Mouse (Mus musculus): ENCODE data around the gene Stac3. TPM values are rescaled to one million over a fixed set of nuclear protein-coding genes. Genes with fewer than 3 reads are reported as not detected.
A peak's percentile ranks its signal among the peaks of the same experiment; 100 is the strongest.

The Stac3 gene
- total and polyA plus RNA-seq, 3 experiments = 0.93 to 2.5 (median 1.8) TPM

DNA sequence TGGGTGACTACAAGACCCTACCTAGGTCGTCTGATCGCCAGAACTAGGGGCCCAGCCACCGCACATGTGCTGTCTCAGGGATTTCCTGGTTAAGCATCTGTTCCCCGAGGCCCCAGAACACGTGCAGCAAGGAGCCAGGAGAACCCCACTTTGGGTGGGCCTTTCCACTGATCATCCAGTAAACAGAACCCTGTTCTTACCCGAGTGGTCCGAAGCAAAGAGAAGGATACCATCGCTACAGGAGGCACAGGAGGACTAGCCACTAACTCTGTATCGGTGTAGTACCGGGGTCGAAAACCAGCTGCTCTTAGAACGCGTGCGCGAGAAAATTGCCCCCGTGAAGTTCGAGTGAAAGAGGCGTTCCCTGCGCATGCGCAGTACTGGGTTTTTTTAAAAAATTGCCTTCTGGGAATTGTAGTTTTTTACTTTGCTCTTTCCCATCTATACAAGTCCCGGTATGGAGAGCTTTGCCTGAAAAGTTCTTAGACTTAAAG is 20.6 kb downstream of the Stac3 start, which contains the start of gene Shmt2:
Shmt2 (minus strand) TSS at position 357 of the 494 bp plus-strand sequence.
- DNase-seq = peak; percentile 83

DNA sequence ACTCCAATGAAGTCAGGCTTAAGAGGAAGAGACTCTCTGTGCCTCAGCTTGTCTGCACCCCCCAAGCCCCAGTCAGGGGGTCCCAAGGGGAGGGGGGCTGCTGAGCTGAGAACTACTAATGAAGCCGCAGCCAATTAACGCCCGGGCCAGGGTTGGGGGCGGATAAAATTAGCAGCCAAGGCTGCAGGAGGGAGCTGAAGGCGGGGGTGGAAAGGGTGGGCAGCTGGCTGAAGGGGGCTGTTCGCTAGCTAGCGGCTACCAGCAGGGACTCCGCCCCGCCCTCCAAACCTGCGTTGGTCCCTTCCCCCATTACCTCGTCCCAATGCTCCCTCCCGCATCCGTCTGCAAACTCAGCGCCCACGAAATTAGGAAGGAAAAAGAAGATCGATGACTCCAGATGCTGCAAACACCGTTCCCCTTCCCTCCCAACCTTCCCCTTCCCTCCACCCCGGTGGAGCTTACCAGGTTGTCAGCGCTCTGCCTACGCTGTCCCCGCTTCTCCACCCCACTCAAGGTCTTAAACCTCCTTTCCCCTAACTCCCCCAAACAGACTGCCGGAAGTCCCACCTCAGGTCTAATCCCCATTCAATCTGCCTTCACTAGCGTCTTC is 23.3 kb downstream of the Stac3 start:
- DNase-seq = no peak

DNA sequence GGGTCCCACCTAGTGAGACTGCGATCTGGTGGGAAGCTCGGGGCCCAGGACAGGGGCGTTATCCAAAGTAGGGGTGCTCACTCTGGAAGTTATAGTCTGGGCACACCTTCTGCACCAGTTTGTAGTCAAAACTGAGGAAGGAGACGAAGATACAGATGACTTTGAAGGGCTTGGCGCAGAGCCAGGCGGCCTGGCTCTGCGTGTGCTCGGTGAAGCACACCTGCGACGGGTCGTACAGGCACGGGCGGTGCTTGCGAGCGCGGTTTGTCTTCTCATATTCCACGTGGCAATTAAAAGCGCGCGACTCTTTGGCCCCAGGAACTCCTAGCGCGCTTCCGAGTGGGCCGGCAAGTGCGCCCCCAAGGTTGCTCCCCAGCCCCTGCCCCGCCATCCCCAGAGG is 24.6 kb downstream of the Stac3 start:
- no peak for DNase-seq

DNA sequence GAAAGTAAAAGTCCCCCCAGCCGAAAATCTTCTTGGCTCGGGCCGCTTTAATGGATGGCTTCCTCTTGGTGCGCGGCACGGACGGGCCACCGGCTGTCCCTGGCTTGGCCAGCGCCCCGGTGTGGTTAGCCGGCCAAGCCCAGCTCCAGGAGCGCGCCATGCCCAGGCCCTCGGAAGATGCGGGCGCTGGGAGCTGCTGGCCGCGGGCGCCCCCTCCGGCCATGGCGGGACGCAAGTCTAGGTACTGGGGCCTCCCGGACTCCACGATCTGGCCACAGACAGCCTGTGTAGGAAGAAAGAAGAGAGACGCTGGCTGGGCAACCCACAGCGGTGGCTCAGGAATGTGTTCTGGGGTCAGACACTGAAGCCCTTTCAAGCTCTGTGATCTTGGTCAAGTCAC is 25.2 kb downstream of the Stac3 start:
- DNase-seq = peak; percentile 72

DNA sequence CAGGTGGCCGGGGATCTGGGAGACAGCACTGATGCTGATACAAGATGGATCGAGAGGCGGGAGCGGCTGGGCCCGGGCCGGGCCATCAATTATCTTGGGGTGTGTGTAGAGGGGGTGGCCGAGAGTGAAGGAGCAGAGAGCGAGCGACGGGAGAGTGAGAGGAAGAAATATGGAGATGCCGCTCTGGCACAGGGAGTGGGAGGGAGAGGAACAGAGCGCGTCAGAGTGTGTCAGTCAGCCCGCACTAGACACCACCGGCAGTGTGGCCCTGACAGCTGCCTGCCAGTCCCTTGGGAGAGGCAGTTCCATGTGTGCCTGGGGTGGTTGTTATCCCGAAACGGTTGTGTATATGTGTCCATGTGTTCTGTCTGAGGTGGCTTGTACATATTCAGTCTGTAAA is 26.0 kb downstream of the Stac3 start:
- no peak for DNase-seq

DNA sequence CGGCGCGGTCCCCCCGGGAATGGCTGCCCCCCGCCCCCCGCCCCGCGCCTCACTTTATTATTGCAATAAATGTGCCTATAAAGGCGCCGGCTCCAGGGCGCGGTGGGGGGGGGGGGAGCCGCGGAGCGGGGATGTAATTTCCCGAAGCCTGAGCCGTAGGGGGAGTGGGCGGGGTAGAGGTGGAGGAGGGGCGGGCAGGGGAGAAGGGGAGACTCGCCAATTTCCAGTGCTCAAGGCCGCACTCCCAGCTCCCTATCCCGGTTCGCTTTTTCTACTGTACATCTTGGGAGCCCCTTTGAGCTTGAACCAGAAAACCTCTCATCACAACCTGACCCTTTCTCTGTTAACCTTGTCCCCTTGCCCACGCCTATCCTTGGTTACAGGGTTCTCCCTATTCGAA is 29.5 kb downstream of the Stac3 start:
- DNase-seq = no peak

DNA sequence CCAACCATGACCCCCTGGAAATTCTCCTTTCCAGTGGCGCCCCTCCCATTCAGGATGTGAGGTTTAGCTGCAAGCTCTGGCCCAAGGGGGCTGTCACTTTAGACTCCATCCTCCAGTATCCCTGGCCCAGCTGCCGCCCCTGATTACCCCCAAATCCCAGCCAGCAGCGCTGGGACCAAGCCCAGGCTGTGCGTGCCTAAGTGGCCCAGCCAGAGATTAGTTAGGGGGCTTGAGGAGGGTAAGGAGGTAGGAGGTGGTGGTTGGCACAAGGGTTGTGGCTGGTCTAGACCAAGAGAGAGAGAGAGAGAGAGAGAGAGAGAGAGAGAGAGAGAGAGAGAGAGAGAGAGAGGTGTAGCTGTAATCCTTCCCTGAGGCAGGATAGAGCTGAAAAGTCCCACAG is 30.1 kb downstream of the Stac3 start:
- DNase-seq = no peak

DNA sequence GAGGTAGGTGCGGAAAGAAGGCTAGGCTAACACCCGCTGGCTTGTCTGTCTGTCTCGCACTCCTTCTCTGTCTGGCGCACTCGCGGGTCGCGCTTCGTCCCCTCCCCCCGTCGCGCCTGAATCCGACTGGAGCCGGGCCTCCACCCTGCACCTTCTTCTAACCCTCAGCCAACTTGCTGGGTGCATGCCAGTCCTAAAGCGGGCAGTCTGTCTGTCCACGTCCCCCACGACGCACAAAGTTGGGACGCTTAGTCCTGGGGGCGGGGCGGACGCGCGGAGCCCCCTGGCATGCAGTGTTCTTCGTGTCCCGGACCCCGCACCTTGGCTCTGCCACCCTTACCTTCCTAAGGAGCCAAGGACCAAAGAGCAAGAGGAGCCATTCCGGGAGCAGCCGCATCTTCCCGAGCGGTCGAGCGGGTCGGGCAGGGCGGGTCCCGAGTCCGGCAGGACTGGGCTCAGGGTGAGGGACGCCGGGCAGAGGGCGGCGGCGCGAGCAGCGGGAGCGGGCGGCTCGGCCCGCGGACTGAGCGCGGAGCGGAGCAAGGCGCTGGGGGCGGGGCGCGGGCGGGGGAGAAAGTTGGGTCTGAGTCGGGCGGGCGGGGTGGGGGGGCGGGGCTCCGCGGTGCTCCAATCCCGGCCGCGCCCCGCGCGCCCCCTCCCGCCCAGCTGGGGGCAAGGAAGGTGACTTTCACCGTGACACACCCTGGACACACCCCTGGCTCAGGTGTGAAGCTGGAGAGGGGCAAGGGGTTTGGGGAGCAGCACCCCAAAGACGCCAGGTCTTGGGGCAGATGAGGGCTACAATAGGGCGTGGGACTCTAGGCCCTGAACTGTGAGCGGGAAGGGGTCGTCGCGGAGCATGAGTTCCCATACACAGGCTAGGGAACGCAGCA is 32.8 kb downstream of the Stac3 start, which contains the start of gene Nxph4:
Nxph4 (minus strand) TSS at position 524 of the 893 bp plus-strand sequence.
- DNase-seq = peak; percentile 51

DNA sequence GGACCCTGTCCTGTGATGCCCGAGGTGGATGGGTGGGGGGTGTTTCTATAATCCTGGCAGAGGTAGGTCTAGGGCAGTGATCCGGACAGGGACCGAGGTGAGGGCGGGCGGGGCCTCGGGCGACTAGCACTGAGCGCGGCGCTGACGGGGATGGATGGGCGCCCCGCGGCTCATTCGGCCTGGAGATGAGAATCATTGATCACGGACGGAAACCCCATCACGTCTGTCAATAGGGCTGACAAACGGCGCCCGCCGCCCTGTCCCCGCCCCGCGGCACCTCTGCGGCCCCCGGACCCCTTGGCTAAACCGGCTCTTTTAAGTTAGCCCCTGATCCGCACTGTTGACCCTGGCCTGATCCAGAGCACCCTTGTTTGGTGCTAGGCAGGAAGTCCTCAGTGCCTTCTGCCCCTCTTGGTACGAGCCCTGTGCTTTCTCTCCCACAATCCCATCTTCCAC is 33.5 kb downstream of the Stac3 start:
- no peak for DNase-seq

DNA sequence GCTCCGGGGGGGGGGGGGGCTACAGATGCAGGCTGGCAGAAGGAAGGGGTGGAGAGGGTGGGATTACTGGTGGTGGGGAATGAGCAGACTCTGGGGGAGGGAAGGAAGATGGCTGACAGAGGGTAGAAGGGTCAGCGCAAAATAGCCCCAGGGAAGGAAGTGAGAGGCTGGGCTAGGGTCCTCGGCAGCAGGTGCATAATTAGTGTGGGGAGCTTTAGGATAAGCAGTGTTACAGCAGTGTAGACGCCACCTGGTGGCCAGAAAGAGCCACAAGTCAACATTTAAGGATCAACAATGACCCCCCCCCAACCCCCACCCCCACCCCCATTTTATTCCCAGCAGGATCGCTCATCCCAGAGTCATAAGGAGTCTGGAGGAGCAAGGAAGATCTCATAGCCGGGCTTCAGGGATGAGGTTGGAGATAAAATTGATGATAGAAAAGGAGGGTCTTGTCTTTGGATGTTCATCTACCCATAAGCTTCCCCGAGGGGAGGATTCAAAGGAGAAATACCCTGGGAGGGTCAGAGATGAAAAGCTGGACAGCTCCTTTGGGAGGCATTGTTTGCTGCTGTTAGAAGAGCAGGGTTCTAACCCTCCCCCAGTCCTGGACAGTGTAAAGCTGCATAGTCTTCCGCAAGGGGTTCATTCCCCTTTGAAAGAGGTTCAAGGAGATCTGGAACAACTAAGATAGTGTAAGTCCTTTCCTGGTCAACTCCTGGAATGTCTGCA is 35.3 kb downstream of the Stac3 start:
- no peak for DNase-seq

DNA sequence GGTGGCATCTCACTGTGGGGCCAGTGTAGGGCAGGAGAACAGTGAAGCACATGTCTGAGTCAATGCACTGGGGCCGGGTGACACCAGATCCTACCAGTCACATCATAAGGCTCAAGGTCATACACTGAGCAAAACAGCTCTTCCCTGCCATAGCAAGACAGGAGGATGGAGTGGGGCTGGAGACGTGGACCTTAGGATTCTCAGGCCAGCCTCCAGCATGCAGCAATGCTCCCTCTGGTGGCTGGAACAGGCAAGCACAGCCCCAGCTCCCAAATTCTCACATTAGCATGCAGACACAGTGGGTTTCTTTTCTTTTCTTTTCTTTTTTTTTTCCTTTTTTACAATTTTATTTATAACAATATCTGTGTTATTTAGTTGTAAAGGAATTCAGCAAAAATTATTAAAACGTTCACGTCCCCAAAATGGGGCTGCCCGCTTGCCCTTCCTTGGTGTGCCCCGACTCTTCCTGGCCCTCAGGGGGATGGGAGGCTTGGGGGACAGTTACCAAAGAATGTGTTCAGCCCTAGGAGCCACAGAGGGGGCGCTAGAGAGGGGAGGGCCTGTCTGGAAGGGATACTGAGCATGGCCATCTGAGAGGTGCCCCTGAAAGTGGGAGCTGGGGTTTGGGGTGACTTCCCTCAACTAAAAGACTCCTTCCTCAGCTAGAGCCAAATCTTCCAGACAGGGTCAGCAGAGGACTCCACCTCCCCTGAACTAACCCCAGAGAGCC is 36.5 kb downstream of the Stac3 start:
- DNase-seq = peak; percentile 75

DNA sequence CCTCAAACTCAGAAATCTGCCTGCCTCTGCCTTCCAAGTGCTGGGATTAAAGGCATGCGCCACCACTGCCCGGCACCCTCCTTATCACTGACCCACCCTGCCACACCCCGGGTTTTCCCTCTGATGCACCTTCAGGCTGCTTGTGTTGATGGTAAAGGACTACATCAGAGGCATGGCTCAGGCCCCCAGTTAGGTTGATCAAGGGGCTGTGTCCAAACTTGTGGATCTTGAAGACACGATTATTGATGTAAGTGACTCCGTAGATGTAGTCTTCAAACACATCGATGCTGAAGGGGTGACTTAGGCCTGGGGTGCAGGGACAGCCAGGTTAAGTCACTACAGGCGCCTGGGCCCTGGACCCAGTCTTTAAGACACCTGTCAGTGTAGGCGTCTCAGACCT is 40.0 kb downstream of the Stac3 start:
- no peak for DNase-seq

DNA sequence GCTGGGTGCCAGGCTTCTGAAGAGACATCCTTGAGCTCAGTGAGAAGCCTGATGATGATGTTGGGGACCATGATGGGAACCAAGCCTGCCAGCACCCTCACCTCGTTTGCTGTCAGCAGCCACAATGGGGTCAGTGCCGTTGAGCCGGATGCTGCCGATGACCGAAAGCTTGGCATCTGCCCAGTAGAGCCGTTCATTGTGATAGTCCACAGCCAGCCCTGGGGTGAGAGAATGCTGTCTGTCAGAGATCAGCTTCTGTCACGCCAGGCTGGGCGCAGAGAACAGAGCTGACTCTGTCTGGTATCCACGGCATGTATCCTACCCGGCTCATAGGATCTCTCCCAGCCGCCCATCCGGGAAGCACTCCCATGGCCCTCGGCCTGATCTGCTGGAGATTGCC is 40.6 kb downstream of the Stac3 start:
- DNase-seq = no peak

DNA sequence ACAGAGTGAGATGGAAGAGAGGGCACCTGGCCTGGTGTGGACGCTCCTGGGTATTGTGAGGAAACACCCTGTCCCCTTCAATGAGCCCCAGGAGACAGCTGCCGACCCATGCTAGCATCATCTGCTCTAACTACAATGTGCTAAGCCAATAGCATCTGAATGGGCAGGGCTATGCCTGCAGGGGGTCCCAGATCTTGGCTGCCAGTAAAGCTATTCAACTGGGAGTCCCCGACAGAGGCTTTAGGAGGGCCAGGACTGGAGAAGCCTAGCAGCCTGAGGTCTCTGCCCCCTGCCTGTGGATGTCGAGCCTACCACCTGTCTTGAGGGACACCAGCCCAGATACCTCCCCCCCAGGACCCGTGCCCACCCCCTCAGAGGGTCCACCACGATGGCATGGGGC is 41.2 kb downstream of the Stac3 start:
- no peak for DNase-seq

DNA sequence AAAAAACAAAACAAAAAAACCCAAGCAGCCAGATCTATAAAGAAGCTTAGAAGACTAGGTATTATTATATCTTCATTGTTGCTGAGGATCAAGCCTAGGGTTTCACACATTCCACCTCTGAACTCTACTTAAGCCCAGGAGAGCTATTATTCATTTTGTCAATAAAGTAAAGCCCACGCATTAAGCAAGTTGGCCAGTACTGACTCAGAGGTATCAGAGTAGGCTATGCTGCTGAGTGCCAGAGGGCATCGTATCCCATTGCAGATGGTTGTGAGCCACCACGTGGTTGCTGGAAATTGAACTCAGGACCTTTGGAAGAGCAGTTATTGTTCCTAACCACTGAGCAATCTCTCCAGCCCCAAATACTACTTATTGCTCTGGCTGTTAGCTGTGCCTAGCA is 42.4 kb downstream of the Stac3 start:
- DNase-seq = no peak

DNA sequence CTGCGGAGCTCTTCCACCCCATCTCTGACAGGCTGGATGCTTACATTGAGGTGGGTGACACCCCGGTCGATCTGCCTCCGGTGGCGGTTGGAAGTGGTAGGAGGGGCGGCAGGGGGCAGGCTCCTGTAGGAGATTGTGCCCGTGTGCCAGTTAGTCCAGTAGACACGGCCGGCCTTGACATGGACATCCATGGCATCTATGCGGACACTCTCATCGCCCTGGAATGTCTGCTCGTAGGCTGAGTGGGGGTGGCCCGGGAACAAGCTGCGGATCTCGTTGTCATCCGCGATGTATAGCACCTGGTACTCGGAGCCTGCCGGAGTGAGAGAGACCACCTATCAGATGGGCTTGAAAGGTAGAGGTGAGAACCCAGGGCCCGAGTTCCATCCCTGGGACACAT is 42.9 kb downstream of the Stac3 start:
- peak; percentile 46 for DNase-seq

DNA sequence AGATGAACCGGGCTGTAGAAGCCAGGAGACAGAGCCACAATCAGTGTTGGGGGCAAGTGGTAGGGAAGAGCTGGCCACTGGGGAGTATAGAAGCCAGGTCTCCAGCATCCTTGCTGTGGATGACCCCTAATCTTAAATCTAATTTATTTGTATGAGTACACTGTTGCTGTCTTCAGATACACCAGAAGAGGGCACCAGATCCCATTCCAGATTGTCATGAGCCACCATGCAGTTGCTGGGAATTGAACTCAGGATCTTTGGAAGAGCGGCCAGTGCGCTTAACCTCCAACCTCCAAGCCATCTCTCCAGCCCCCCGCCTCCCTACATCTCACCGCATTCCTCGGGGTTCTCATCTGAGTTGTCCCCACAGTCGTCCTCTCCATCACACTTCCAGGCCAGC is 45.0 kb downstream of the Stac3 start:
- no peak for DNase-seq

DNA sequence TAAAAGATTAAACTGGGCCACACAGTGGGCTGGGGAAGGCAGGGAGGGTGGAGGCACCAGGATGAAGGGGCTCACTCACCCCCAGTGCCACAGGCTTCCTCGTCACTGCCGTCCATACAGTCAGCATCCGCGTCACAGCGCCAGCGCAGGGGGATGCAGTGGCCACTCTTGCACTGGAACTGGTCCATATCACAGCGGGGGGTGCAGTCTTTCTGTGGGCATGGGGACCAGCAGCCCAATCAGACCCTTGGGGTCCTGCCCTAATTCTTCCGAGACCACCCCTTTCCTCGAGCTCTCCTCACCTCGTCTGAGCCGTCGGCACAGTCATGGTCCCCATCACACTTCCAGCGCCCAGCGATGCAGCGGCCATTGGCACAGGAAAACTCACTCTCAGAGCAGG is 46.8 kb downstream of the Stac3 start:
- no peak for DNase-seq

DNA sequence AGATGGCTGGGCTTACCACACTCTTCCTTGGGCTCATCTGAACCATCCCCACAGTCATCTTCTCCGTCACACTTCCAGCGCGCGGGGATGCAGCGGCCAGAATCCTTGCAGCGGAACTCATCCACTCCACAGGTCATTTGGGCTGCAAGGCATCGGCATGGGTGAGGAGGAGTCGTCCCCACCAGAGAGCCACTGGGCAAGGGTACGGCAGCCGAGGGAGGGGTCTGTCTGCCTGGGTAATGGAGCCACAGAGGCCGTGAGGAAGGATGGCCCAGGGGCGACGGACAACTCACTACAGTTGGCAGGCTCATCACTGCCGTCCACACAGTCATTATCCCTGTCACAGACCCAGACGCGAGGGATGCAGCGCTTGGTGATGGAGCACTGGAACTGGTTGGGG is 48.4 kb downstream of the Stac3 start:
- DNase-seq = no peak

DNA sequence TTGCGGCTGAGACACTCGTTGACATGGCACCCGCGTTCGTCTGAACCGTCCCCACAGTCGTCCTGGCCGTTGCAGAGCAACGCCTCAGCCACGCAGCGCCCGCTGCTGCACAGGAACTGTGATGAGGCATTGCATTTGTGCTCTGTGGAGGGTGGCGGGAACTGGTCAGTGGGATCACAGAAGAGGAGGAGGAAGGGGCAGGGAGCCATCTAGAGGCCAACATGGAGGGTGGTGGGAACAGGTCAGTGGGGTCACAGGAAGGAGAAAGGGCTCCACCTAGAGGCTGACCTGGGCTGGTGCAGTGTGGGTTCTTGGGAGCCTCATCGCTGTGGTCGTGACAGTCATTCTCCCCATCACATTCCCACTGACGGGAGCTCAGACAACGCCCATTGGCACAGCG is 54.2 kb downstream of the Stac3 start:
- DNase-seq = no peak

DNA sequence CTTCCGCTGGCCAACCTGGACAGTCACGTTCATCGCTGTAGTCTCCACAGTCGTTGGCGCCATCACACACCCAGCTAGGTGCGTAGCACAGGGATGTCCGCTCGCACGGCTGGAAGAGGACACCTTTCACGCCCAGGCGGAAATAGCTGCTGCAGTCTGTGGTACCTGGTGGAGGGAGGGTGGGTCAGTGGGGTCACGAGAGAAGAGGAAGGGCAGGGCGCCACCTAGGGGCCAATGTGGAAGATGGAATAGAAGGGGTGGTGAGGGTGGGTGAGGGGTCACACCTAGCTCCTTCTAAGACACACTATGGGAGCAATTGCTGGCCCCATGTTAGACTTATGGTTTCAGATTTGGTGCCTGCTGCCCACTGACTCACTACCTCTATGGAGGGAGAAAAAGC is 55.9 kb downstream of the Stac3 start:
- DNase-seq = no peak
